Mouse (Mus musculus) G1E-ER4 (cell line): ENCODE measurements around the gene Cdk14. TPM values are rescaled to one million over a fixed set of nuclear protein-coding genes. Genes with fewer than 3 reads are reported as not detected.

Experiments
- GATA1 ChIP-seq: IDR thresholded peaks from one replicate; pipeline ENCODE4 v1.8.0; 2012; ENCODE audit warnings: low read length, inconsistent platforms
- polyA plus RNA-seq: library from polyadenylated mRNA; stranded (reverse); fragments of >175 nt; gene quantifications from 2 replicates; pipeline ENCODE4 v1.2.3, GENCODE M21; 2012

Cdk14 gene
- polyA plus RNA-seq, 1 experiment: not detected

GRCm38 (mm10) chr5:4870041-4870726 lies 549.9 kb downstream of the Cdk14 start:
- no peak for TF ChIP-seq GATA1

- TF ChIP-seq GATA1: no peak
These were observed 551.5 kb downstream of the Cdk14 start for GRCm38 (mm10) chr5:4868563-4869120.

GRCm38 (mm10) chr5:4867849-4868562 lies 552.1 kb downstream of the Cdk14 start:
- TF ChIP-seq GATA1: no peak

- no peak for TF ChIP-seq GATA1
These were observed 553.2 kb downstream of the Cdk14 start for GRCm38 (mm10) chr5:4866945-4867344.

GRCm38 (mm10) chr5:4866099-4866498 lies 554.0 kb downstream of the Cdk14 start:
- no peak for TF ChIP-seq GATA1

- no peak for TF ChIP-seq GATA1
These were observed 558.5 kb downstream of the Cdk14 start for GRCm38 (mm10) chr5:4861592-4861991.

- TF ChIP-seq GATA1: no peak
These were observed 559.0 kb downstream of the Cdk14 start for GRCm38 (mm10) chr5:4861141-4861540.

- TF ChIP-seq GATA1: no peak
These were observed 562.0 kb downstream of the Cdk14 start for GRCm38 (mm10) chr5:4858032-4858641.

- no peak for TF ChIP-seq GATA1
These were observed 566.6 kb downstream of the Cdk14 start for GRCm38 (mm10) chr5:4853503-4853902.

GRCm38 (mm10) chr5:4852711-4853320 lies 567.3 kb downstream of the Cdk14 start:
- no peak for TF ChIP-seq GATA1

- no peak for TF ChIP-seq GATA1
These were observed 568.0 kb downstream of the Cdk14 start for GRCm38 (mm10) chr5:4851934-4852710.

GRCm38 (mm10) chr5:4851245-4851933 lies 568.7 kb downstream of the Cdk14 start:
- TF ChIP-seq GATA1: no peak

- no peak for TF ChIP-seq GATA1
These were observed 585.2 kb downstream of the Cdk14 start for GRCm38 (mm10) chr5:4834819-4835480.

- TF ChIP-seq GATA1: no peak
These were observed 586.2 kb downstream of the Cdk14 start for GRCm38 (mm10) chr5:4833940-4834339.
